Mouse (Mus musculus): ENCODE results near the gene Kifc3.

GRCm38 (mm10) chr8:95076151-95076550 is 126.5 kb downstream of the Kifc3 start:
- TF ChIP-seq POLR2A (IDR thresholded peaks at IDR 0.05; ENCODE audit: control insufficient read depth, low read depth, low read length) (no peak), CTCF (IDR thresholded peaks at IDR 0.05; ENCODE audit: control insufficient read depth, insufficient read depth, insufficient replicate concordance, low read depth, low read length) (no peak)

Data from testis, adult 2 months (tissue).